Mouse (Mus musculus) macrophage (primary cell): Measurements from ENCODE around the gene Tmppe. TPM values are rescaled to one million over a fixed set of nuclear protein-coding genes. Genes with fewer than 3 reads are reported as not detected.

Experiments used
- H3K27ac ChIP-seq: fragments of 350-480 bp; formaldehyde crosslinking; 2 replicates; pipeline ENCODE4 v1.9.0; 2021
- H3K36me3 ChIP-seq: fragments of 350-480 bp; formaldehyde crosslinking; 2 replicates; pipeline ENCODE4 v1.9.0; 2021; ENCODE audit errors: inconsistent target
- H3K4me3 ChIP-seq: fragments of 350-480 bp; formaldehyde crosslinking; 2 replicates; pipeline ENCODE4 v1.9.0; 2021; ENCODE audit errors: inconsistent target
- H3K79me2 ChIP-seq: fragments of 350-480 bp; formaldehyde crosslinking; 2 replicates; pipeline ENCODE4 v1.9.0; 2021; ENCODE audit errors: inconsistent target
- whole genome bisulfite sequencing: methylation state at CpG from one replicate; pipeline ENCODE4 v1.1.7; 2026; ENCODE audit warnings: inconsistent platforms; ENCODE audit not compliant: missing documents; 5-methylcytosine and 5-hydroxymethylcytosine counted together
- polyA plus RNA-seq: library from polyadenylated mRNA; stranded (reverse); fragments of 250-400 nt; gene quantifications from 3 replicates; pipeline ENCODE4 v1.2.4, GENCODE M21; 2018; ENCODE audit warnings: inconsistent platforms

Tmppe gene
- polyA plus RNA-seq, 1 experiment from 2014 or later: 6.0 TPM

- Histone ChIP-seq H3K27ac (no peak overlapping the region), H3K79me2 (no peaks in the 10 kb centered on the region), H3K36me3 (peaks cover 16% of the 10 kb centered on the region), H3K4me3 (no peak overlapping the region)
- WGBS: 94% methylated on average over 9 of the region's 9 CpGs
These were observed 42.0 kb downstream of the Tmppe start for GRCm38 (mm10) chr9:114442893-114443292.

- H3K27ac ChIP-seq: no peak overlapping the region
- H3K4me3 ChIP-seq: no peak overlapping the region
- peaks cover 12% of the 10 kb centered on the region; the same call in 1 of the 2 replicates for H3K36me3 ChIP-seq
- no peaks in the 10 kb centered on the region for H3K79me2 ChIP-seq
- WGBS: 81% methylated on average over 8 of the region's 8 CpGs
These were observed 42.4 kb downstream of the Tmppe start for GRCm38 (mm10) chr9:114443351-114443750.

DNA sequence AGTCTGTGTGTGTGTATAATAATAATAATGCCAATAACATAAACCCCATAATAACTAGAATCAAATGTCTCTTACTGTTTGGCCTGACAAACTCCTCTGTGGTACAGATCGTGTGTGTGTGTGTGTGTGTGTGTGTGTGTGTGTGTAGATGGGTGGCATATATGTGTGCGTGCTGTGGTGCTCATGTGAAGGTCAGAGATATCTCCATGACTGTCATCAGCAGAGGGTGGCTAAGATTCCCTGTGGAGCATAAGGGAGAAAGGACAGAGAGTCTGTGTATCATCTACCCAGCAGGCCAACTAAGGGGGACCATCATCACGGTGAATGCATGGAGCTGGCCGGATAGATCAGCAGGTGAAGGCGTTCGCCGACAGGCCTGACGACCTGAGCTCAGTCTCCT lies 46.0 kb downstream of the Tmppe start:
- WGBS: 93% methylated on average over 8 of the region's 8 CpGs
- Histone ChIP-seq H3K27ac (no peak overlapping the region), H3K36me3 (peaks cover 18% of the 10 kb centered on the region; the same call in 1 of the 2 replicates)

GRCm38 (mm10) chr9:114448700-114449099 lies 47.8 kb downstream of the Tmppe start:
- no peak overlapping the region for H3K27ac ChIP-seq
- H3K79me2 ChIP-seq: no peaks in the 10 kb centered on the region
- H3K4me3 ChIP-seq: no peak overlapping the region
- peaks cover 7% of the 10 kb centered on the region; the same call in 1 of the 2 replicates for H3K36me3 ChIP-seq
- 98% methylated on average over 5 of the region's 5 CpGs for WGBS

More for the DNA sequence above, 46.0 kb downstream of the Tmppe start:
- Histone ChIP-seq H3K4me3 (no peak overlapping the region), H3K79me2 (no peaks in the 10 kb centered on the region)

DNA sequence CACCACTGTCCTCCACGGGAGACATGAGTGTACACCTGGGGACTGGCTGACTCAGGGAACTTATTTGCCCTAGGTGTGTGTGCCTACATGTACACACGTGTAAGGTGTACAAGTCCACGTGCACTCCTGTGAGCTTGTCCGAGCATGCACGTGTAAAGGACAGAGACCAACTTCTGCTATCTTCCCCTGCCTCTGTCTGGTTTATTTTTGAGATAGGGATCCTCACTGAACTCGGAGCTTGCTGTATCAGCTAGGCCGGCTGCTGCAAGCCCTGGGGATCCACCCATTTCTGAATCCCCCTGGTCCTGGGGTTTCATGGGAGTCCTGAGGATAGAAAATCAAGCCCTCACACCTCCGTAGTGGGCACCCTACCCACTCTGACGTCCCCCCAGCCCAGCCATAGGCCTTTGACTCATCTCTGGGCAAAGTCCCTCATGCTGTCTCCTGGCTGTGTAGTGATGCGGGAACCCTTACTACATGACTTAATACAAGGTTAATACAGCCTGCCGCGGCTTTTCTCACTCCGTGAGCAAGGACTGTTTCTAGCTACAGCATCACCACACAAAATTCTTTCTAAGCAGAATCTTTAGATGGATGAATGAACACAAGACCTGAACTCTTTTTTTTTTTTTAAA lies 48.3 kb downstream of the Tmppe start:
- Histone ChIP-seq H3K79me2 (no peaks in the 10 kb centered on the region), H3K36me3 (peaks cover 7% of the 10 kb centered on the region; the same call in 1 of the 2 replicates), H3K4me3 (no peak overlapping the region), H3K27ac (no peak overlapping the region)
- 96% methylated on average over 13 of the region's 13 CpGs for WGBS

- H3K36me3 ChIP-seq: peaks cover 16% of the 10 kb centered on the region
- 95% methylated on average over 7 of the region's 7 CpGs for WGBS
- H3K27ac ChIP-seq: no peak overlapping the region
- no peak overlapping the region for H3K4me3 ChIP-seq
- H3K79me2 ChIP-seq: no peaks in the 10 kb centered on the region
These were observed 50.7 kb downstream of the Tmppe start for GRCm38 (mm10) chr9:114451615-114452014.

DNA sequence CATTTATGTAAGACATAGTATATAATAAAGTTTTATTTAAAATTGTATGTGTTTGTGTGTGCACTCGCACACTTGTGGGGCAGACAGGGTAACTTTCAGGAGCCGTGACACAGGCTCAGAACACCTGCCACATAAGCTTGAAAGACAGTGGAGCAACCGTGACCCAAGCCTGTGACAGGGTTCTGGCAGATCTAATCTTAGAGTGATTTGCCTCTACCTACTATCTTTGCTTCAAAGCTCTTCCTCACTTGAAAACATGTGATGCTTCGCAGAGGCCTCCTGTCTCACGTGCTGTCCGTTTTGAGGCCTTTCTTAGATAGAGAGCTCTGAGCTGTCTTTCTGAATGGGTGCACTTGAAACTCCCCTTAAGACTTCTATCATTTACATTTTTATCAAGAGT lies 51.5 kb downstream of the Tmppe start:
- H3K27ac ChIP-seq: no peak overlapping the region
- H3K79me2 ChIP-seq: no peaks in the 10 kb centered on the region
- H3K36me3 ChIP-seq: peaks cover 24% of the 10 kb centered on the region
- no peak overlapping the region for H3K4me3 ChIP-seq
- WGBS: 95% methylated on average over 6 of the region's 6 CpGs

DNA sequence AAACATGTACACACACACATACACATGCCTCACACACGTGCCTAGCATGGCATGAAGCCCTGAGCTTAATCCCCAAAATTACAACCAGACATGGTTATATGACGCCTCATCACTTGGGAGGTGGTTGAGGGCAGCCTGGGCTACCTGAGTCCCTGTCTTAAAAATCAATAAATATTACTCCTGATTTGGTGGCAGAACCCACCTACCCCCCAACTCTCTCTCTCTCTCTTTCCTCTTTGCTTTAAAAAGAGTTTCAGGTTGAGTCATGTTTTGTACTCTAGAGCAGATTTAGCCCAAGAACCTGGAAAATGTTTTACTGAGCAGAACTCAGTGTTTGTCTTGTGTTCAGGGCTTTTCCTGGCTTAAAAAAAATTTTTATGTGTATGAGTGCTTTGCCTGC lies 54.5 kb downstream of the Tmppe start:
- WGBS: 100% methylated on average over 2 of the region's 2 CpGs
- Histone ChIP-seq H3K27ac (no peak overlapping the region), H3K79me2 (no peaks in the 10 kb centered on the region), H3K36me3 (peaks cover 43% of the 10 kb centered on the region), H3K4me3 (no peak overlapping the region)

Other genes starting within 250 kb of the Tmppe start
- 0.57 TPM in 1 of 3 replicates, not detected in the others for gene Bcl2a1c, start 71.0 kb upstream of the Tmppe start, polyA plus RNA-seq
- gene Crtap, start 10.4 kb upstream of the Tmppe start, polyA plus RNA-seq: 58.8 to 145 TPM (median 96.5 TPM) in 3 replicates
- gene Glb1, start within 50 bp of the Tmppe start, polyA plus RNA-seq: 100 to 183 TPM (median 148 TPM) in 3 replicates
- gene Ccr4, start 103.8 kb downstream of the Tmppe start, polyA plus RNA-seq: not detected in 3 replicates
- gene C130032M10Rik, start 114.6 kb downstream of the Tmppe start, polyA plus RNA-seq: not detected in 3 replicates
- gene Trim71, start 163.3 kb downstream of the Tmppe start, polyA plus RNA-seq: not detected in 3 replicates
- 13.8 to 17.7 TPM (median 14.6 TPM) in 3 replicates for gene Cnot10, start 239.1 kb downstream of the Tmppe start, polyA plus RNA-seq